Mouse (Mus musculus) liver, adult 2 months (tissue): ENCODE results near the gene Slc22a8. TPM values are rescaled to one million over a fixed set of nuclear protein-coding genes. Genes with fewer than 3 reads are reported as not detected.

Experiments
- DNase-seq: peaks from one replicate; pipeline ENCODE4 v3.0.0-alpha.2; 2011; ENCODE audit warnings: low read depth, low spot score; ENCODE audit errors: extremely low read depth
- H3K27ac ChIP-seq: fragments of 200-500 bp; replicated peaks from 2 replicates; pipeline ENCODE4 v1.5.1; 2012; ENCODE audit warnings: low read depth, mild to moderate bottlenecking, control low read depth, inconsistent platforms, low read length; ENCODE audit not compliant: insufficient read depth
- H3K27me3 ChIP-seq: fragments of 200-500 bp; 2 replicates; pipeline ENCODE4 v1.6.1; 2012; ENCODE audit warnings: mild to moderate bottlenecking, moderate library complexity, low read length, inconsistent platforms; ENCODE audit not compliant: control insufficient read depth, insufficient read depth
- H3K36me3 ChIP-seq: fragments of 200-500 bp; 2 replicates; pipeline ENCODE4 v1.6.1; 2012; ENCODE audit warnings: low read length, inconsistent platforms; ENCODE audit not compliant: control insufficient read depth, insufficient read depth
- H3K4me1 ChIP-seq: fragments of 200-500 bp; 2 replicates; pipeline ENCODE4 v1.6.1; 2011; ENCODE audit warnings: low read length; ENCODE audit not compliant: control insufficient read depth, insufficient read depth
- H3K4me3 ChIP-seq: fragments of 200-500 bp; 2 replicates; pipeline ENCODE4 v1.5.1; 2011; ENCODE audit warnings: low read depth, mild to moderate bottlenecking, control low read depth, low read length, moderate library complexity; ENCODE audit not compliant: insufficient read depth
- H3K79me2 ChIP-seq: fragments of 200-500 bp; 2 replicates; pipeline ENCODE4 v1.6.1; 2012; ENCODE audit warnings: inconsistent platforms, mild to moderate bottlenecking, low read length, moderate library complexity; ENCODE audit not compliant: control insufficient read depth, insufficient read depth
- H3K9ac ChIP-seq: fragments of 200-500 bp; 2 replicates; pipeline ENCODE4 v1.6.1; 2012; ENCODE audit warnings: low read depth, mild to moderate bottlenecking, control low read depth, inconsistent platforms, low read length
- CTCF ChIP-seq: fragments of 200-500 bp; IDR thresholded peaks from 2 replicates; pipeline ENCODE4 v1.5.1; 2011; ENCODE audit warnings: low read depth, low read length, control low read depth
- POLR2A ChIP-seq: fragments of 200-500 bp; IDR thresholded peaks from 2 replicates; pipeline ENCODE4 v1.6.1; 2011; ENCODE audit warnings: low read length, control low read depth; ENCODE audit not compliant: insufficient read depth; ENCODE audit errors: extremely low read depth
- WGBS: fragments of 180-500 bp; shearing (Covaris S2); methylation state at CpG from one replicate; pipeline ENCODE4 v1.1.7; 2018; 5-methylcytosine and 5-hydroxymethylcytosine counted together
- polyA plus RNA-seq: library from polyadenylated mRNA; depleted of rRNA; stranded (reverse); fragments of >200 nt; gene quantifications from 2 replicates; pipeline ENCODE4 v1.2.3, GENCODE M21; 2012
- total RNA-seq: library from RNA; depleted of rRNA; stranded (reverse); fragments of >200 nt; gene quantifications from 2 replicates; pipeline ENCODE4 v1.2.3, GENCODE M21; 2014

Slc22a8 gene
- total and polyA plus RNA-seq, 2 experiments, result 0.02 TPM; not detected in 1

DNA sequence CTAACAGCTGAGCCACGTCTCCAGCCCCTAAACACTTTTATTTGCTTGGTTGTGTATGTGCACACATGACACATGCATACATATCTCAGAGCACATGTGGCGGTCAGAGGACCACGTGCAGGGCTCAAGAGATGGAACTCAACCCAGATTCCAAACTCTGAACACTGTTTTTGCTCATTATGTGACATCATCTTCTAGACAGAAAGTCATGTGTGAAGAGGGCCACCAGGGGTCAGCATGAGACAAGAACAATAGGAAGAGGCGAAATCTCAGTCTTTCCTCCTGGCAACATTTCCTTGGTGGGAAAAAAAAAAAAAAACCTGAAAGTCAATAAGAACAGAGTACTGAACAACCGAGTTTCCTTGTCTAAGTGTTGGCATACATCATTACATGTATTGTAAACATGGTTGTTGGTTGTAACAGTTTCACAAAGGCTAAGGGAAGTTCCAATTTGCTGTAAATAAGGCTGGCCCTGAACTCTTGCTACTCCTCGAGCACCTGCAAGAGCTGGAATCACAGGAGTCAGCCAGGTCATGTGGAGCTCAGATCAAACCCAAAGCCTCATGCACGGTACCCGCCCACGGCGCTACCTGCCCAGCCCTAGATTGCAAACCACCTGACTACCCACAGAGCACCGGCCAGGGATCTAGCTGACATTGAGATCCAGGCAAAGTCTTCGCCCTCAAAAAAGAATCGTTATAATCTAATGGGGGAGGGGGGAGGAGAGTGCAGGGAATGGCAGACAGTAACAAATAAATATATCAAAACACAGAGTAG, 23.8 kb upstream of the Slc22a8 start:
- H3K4me1 ChIP-seq, result peaks cover 17% of the 10 kb centered on the region
- H3K9ac ChIP-seq, result no peak overlapping the region
- no peaks in the 10 kb centered on the region for H3K27me3 ChIP-seq
- no peaks in the 10 kb centered on the region for H3K36me3 ChIP-seq
- TF ChIP-seq POLR2A, result no peak
- peak; percentile 49 for TF ChIP-seq CTCF
- no peaks in the 10 kb centered on the region for H3K79me2 ChIP-seq
- no peak overlapping the region for H3K27ac ChIP-seq
- WGBS, result 35% methylated on average over 13 of the region's 13 CpGs
- no peak overlapping the region for H3K4me3 ChIP-seq
- peak; percentile 62 for DNase-seq

GRCm38 (mm10) chr19:8569453-8569863, 21.6 kb upstream of the Slc22a8 start:
- H3K4me3 ChIP-seq, result no peak overlapping the region
- no peaks in the 10 kb centered on the region for H3K36me3 ChIP-seq
- no peaks in the 10 kb centered on the region for H3K79me2 ChIP-seq
- H3K27me3 ChIP-seq, result no peaks in the 10 kb centered on the region
- H3K4me1 ChIP-seq, result peaks cover 17% of the 10 kb centered on the region
- WGBS, result 32% methylated on average over 14 of the region's 14 CpGs
- TF ChIP-seq POLR2A, result no peak
- peak; percentile 45; the same call in 1 of the 2 replicates for TF ChIP-seq CTCF
- no peak overlapping the region for H3K27ac ChIP-seq
- no peak overlapping the region for H3K9ac ChIP-seq
- DNase-seq, result no peak

GRCm38 (mm10) chr19:8570341-8571040, 20.6 kb upstream of the Slc22a8 start:
- peaks cover 17% of the 10 kb centered on the region for H3K4me1 ChIP-seq
- WGBS, result 11% methylated on average over 2 of the region's 2 CpGs

DNA sequence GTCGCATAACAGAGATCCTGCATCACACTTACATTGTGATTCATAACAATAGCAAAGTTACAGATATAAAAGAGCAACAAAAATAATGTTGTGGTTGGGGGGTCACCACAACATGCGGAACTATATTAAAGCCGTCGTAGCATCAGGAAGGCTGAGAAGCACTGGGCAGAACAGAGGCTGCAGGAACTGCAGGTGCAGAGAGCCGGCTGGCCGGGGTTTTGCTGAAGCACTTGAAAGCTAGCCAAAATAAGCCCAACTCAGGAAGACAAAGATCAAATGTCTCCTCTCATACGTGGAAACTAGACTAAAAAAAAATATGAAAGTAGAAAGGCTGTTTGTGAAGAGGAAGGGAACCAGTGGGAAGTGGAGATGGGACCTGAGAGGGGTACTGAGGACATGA, 19.3 kb upstream of the Slc22a8 start:
- H3K36me3 ChIP-seq, result no peaks in the 10 kb centered on the region
- no peak overlapping the region for H3K9ac ChIP-seq
- H3K27me3 ChIP-seq, result no peaks in the 10 kb centered on the region
- no peak overlapping the region for H3K27ac ChIP-seq
- H3K4me3 ChIP-seq, result no peak overlapping the region
- H3K4me1 ChIP-seq, result peaks cover 17% of the 10 kb centered on the region
- 38% methylated on average over 7 of the region's 7 CpGs for WGBS
- peak; percentile 37 for DNase-seq
- no peak for TF ChIP-seq CTCF
- TF ChIP-seq POLR2A, result no peak
- H3K79me2 ChIP-seq, result no peaks in the 10 kb centered on the region

More at GRCm38 (mm10) chr19:8570341-8571040, 20.6 kb upstream of the Slc22a8 start:
- Histone ChIP-seq H3K9ac (no peak overlapping the region), H3K79me2 (no peaks in the 10 kb centered on the region), H3K27ac (no peak overlapping the region), H3K4me3 (no peak overlapping the region), H3K27me3 (no peaks in the 10 kb centered on the region), H3K36me3 (no peaks in the 10 kb centered on the region)
- peak; percentile 44 for DNase-seq
- TF ChIP-seq CTCF (no peak), POLR2A (no peak)

DNA sequence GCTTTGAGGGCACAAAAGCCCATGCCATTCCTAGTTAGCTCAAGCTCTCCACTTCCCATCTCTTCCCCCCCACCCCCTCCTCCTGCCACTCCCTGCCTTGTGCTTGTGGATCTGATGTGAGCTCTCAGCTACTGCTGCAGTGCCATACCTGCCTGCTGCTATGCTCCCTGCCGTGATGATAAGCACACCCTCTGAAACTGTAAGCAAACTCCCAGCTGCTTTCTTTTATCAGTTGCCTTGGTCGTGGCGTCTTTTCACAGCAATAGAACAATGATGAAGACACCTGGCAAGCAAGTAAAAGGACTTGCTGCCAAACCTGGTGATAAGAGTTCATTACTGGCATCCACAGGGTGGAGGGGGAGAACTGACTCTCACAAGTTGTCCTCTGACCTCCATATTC, 18.6 kb upstream of the Slc22a8 start:
- H3K4me1 ChIP-seq, result peaks cover 17% of the 10 kb centered on the region
- H3K79me2 ChIP-seq, result no peaks in the 10 kb centered on the region
- H3K27me3 ChIP-seq, result no peaks in the 10 kb centered on the region
- H3K36me3 ChIP-seq, result no peaks in the 10 kb centered on the region
- WGBS, result 31% methylated on average over 3 of the region's 3 CpGs
- H3K9ac ChIP-seq, result no peak overlapping the region
- H3K27ac ChIP-seq, result no peak overlapping the region
- TF ChIP-seq CTCF (no peak), POLR2A (no peak)
- DNase-seq, result peak; percentile 10
- no peak overlapping the region for H3K4me3 ChIP-seq

DNA sequence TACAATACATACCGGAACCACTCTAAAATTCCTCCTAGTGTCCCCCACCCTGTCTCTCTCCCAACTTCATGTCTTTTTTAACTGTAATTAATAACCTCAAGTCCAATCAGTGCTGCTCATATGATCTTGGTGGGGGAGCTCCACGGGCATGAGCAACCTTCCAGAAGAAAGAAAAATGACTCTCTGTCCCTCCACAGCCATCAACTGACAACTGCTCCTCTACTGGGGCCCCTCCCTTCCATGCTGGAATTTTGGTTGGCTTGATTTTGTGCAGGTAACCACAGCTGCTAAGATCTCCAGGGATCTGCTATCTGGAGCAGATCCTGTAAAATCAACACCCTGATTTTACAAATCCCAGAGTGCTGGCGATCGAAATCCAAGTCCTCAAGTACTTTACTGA, 13.6 kb upstream of the Slc22a8 start:
- no peak overlapping the region for H3K4me3 ChIP-seq
- no peak overlapping the region for H3K27ac ChIP-seq
- no peaks in the 10 kb centered on the region for H3K79me2 ChIP-seq
- WGBS, result 88% methylated on average over 4 of the region's 4 CpGs
- no peak for DNase-seq
- TF ChIP-seq POLR2A (no peak), CTCF (no peak)
- H3K27me3 ChIP-seq, result no peaks in the 10 kb centered on the region
- H3K9ac ChIP-seq, result no peak overlapping the region
- H3K36me3 ChIP-seq, result no peaks in the 10 kb centered on the region
- H3K4me1 ChIP-seq, result peaks cover 1% of the 10 kb centered on the region; the same call in 1 of the 2 replicates
